ENCODE assay signal across 20 mouse cellular contexts in genomic region chr2:148085529-148085928, GRCm38 (mm10). TPM values are rescaled to one million over a fixed set of nuclear protein-coding genes. Genes with fewer than 3 reads are reported as not detected.
DNase-seq lines count a peak whose midpoint lies in the region; ATAC-seq and TF ChIP-seq lines count a peak whose summit lies in the region.
"Had no signal": no experiment of that assay in that cellular context is flagged by ENCODE, and none has a peak within 500 bp of the region (broad histone marks: within the 10 kb centered on the region; RNA-seq: fewer than 3 reads in every experiment).

No protein-coding gene starts in this region.

- no peaks in the 10 kb centered on the region for H3K9me3 ChIP-seq in forebrain, embryonic 15.5 days
- H3K9me3 ChIP-seq in forebrain, embryonic 10.5 days, result no peaks in the 10 kb centered on the region
- no peaks in the 10 kb centered on the region for H3K9me3 ChIP-seq in liver, embryonic 12.5 days (replicated peaks)
- H3K9me3 ChIP-seq in hindbrain, embryonic 16.5 days (ENCODE audit: control insufficient read depth, low read length), result no peaks in the 10 kb centered on the region
- H3K9me3 ChIP-seq: heart, embryonic 13.5 days; midbrain, embryonic 10.5 days had no signal

- H3K27ac ChIP-seq in forebrain, embryonic 15.5 days (replicated peaks), result no peak overlapping the region
- H3K27ac ChIP-seq in forebrain, embryonic 10.5 days, result no peak overlapping the region
- H3K27ac ChIP-seq in liver, adult 2 months (replicated peaks; ENCODE audit: insufficient read depth, low read depth, low read length), result no peak overlapping the region
- H3K27ac ChIP-seq in liver, embryonic 12.5 days, result no peak overlapping the region
- H3K27ac ChIP-seq in hindbrain, embryonic 16.5 days (ENCODE audit: low read depth, low read length), result no peak overlapping the region
- H3K27ac ChIP-seq: heart, embryonic 13.5 days; left cerebral cortex, adult 2 months; liver, embryonic 14.5 days; macrophage; midbrain, embryonic 10.5 days had no signal

- H3K4me2 ChIP-seq in forebrain, embryonic 15.5 days (replicated peaks), result no peak overlapping the region
- no peak overlapping the region for H3K4me2 ChIP-seq in liver, embryonic 12.5 days
- H3K4me2 ChIP-seq in hindbrain, embryonic 16.5 days (ENCODE audit: low read length), result no peak overlapping the region
- H3K4me2 ChIP-seq: heart, embryonic 13.5 days had no signal

- peak; percentile 60 for ATAC-seq in forebrain, embryonic 15.5 days (replicated peaks)
- ATAC-seq in liver, embryonic 12.5 days, result no peak
- ATAC-seq in hindbrain, embryonic 16.5 days, result peak; percentile 75
- ATAC-seq: intestine, embryonic 16.5 days had no signal

- H3K36me3 ChIP-seq in forebrain, embryonic 15.5 days, result no peaks in the 10 kb centered on the region
- H3K36me3 ChIP-seq in forebrain, embryonic 10.5 days (replicated peaks), result no peaks in the 10 kb centered on the region
- no peaks in the 10 kb centered on the region for H3K36me3 ChIP-seq in liver, adult 2 months (ENCODE audit: control insufficient read depth, insufficient read depth, low read length)
- no peaks in the 10 kb centered on the region for H3K36me3 ChIP-seq in liver, embryonic 12.5 days
- no peaks in the 10 kb centered on the region for H3K36me3 ChIP-seq in hindbrain, embryonic 16.5 days (ENCODE audit: control insufficient read depth, insufficient read depth, low read length)
- H3K36me3 ChIP-seq: heart, embryonic 13.5 days; midbrain, embryonic 10.5 days had no signal

- no peak overlapping the region for H3K4me3 ChIP-seq in forebrain, embryonic 15.5 days
- H3K4me3 ChIP-seq in forebrain, embryonic 10.5 days, result no peak overlapping the region
- no peak overlapping the region for H3K4me3 ChIP-seq in liver, adult 2 months (ENCODE audit: insufficient read depth, low read depth, low read length)
- no peak overlapping the region for H3K4me3 ChIP-seq in liver, embryonic 12.5 days
- no peak overlapping the region for H3K4me3 ChIP-seq in hindbrain, embryonic 16.5 days (ENCODE audit: low read length)
- H3K4me3 ChIP-seq: heart, embryonic 13.5 days; left cerebral cortex, adult 2 months; midbrain, embryonic 10.5 days had no signal

- TF ChIP-seq CTCF in liver, adult 2 months (IDR thresholded peaks at IDR 0.05; ENCODE audit: low read depth, low read length), result no peak
- TF ChIP-seq CTCF in brain, embryonic 14.5 days (IDR thresholded peaks at IDR 0.05; ENCODE audit: borderline replicate concordance, extremely low read depth, insufficient read depth, insufficient read length), result no peak

- H3K27me3 ChIP-seq in forebrain, embryonic 15.5 days, result no peaks in the 10 kb centered on the region
- no peaks in the 10 kb centered on the region for H3K27me3 ChIP-seq in forebrain, embryonic 10.5 days (ENCODE audit: poor library complexity, severe bottlenecking)
- no peaks in the 10 kb centered on the region for H3K27me3 ChIP-seq in liver, adult 2 months (ENCODE audit: control insufficient read depth, insufficient read depth, low read length)
- H3K27me3 ChIP-seq in liver, embryonic 12.5 days (replicated peaks), result no peaks in the 10 kb centered on the region
- H3K27me3 ChIP-seq in hindbrain, embryonic 16.5 days (replicated peaks; ENCODE audit: control insufficient read depth, insufficient read depth, low read length), result no peaks in the 10 kb centered on the region

- WGBS in forebrain, embryonic 15.5 days, result 59% methylated on average over 5 of the region's 5 CpGs
- WGBS in forebrain, embryonic 10.5 days, result 80% methylated on average over 5 of the region's 5 CpGs
- WGBS in liver, adult 2 months, result 27% methylated on average over 5 of the region's 5 CpGs
- 61% methylated on average over 5 of the region's 5 CpGs for WGBS in liver, embryonic 12.5 days (ENCODE audit: insufficient replicate concordance)
- 44% methylated on average over 5 of the region's 5 CpGs for WGBS in hindbrain, embryonic 16.5 days

- DNase-seq in forebrain, embryonic 10.5 days (ENCODE audit: extremely low spot score, low spot score), result no peak
- peak; percentile 51 for DNase-seq in liver, adult 2 months (ENCODE audit: extremely low read depth, low read depth, low spot score)
- DNase-seq in brain, embryonic 14.5 days (ENCODE audit: low read depth), result peak; percentile 73
- DNase-seq in gastrocnemius, postnatal 36 days, result no peak
- DNase-seq: adrenal gland, postnatal 25 days; B cell, adult 2 months; cerebellum, adult 11-12 months; gastrocnemius, postnatal 10 days; heart, adult 18-20 months; heart, postnatal 36 days had no signal

- no peaks in the 10 kb centered on the region for H3K79me2 ChIP-seq in liver, adult 2 months (ENCODE audit: control insufficient read depth, insufficient read depth, low read length)

- TF ChIP-seq POLR2A in liver, adult 2 months (IDR thresholded peaks at IDR 0.05; ENCODE audit: extremely low read depth, insufficient read depth, low read length), result no peak
- no peak for TF ChIP-seq POLR2A in brain, embryonic 14.5 days (IDR thresholded peaks at IDR 0.05; ENCODE audit: borderline replicate concordance, extremely low read depth, insufficient read depth, insufficient read length, poor library complexity, severe bottlenecking)

- H3K4me1 ChIP-seq in forebrain, embryonic 15.5 days, result peaks cover 4% of the 10 kb centered on the region; the same call in 1 of the 2 replicates
- no peaks in the 10 kb centered on the region for H3K4me1 ChIP-seq in forebrain, embryonic 10.5 days
- no peaks in the 10 kb centered on the region for H3K4me1 ChIP-seq in liver, adult 2 months (ENCODE audit: control insufficient read depth, insufficient read depth, low read length)
- H3K4me1 ChIP-seq in liver, embryonic 12.5 days, result no peaks in the 10 kb centered on the region
- no peaks in the 10 kb centered on the region for H3K4me1 ChIP-seq in hindbrain, embryonic 16.5 days (ENCODE audit: control insufficient read depth, insufficient read depth, low read depth, low read length)
- H3K4me1 ChIP-seq: midbrain, embryonic 10.5 days had no signal

- intact Hi-C loops in gastrocnemius, postnatal 36 days (cut with DNase I), result loop anchor here (10.0 kb wide), 1 partner anchor 281 kb away; no protein-coding TSS in a partner anchor

- H3K9ac ChIP-seq in forebrain, embryonic 15.5 days (replicated peaks), result no peak overlapping the region
- H3K9ac ChIP-seq in liver, adult 2 months (ENCODE audit: low read depth, low read length), result no peak overlapping the region
- no peak overlapping the region for H3K9ac ChIP-seq in liver, embryonic 12.5 days
- no peak overlapping the region for H3K9ac ChIP-seq in hindbrain, embryonic 16.5 days (ENCODE audit: low read depth, low read length)
- H3K9ac ChIP-seq: heart, embryonic 13.5 days; liver, embryonic 14.5 days had no signal

RNA-seq across cellular contexts. Expression of gene Foxa2, which starts 38.8 kb away (rescaled TPM):
- not detected in 2 replicates for polyA plus RNA-seq in forebrain, embryonic 15.5 days (2015; fragmentation: Nextera tagmentation; extraction: Ambion mirVana)
- 0.17 and 0.67 TPM in 2 replicates for polyA plus RNA-seq in forebrain, embryonic 10.5 days (2016; fragmentation: Nextera tagmentation; extraction: Ambion mirVana)
- total RNA-seq in liver, adult 2 months (2014; rRNA removed), result 11.2 and 14.2 TPM in 2 replicates
- polyA plus RNA-seq in liver, adult 2 months (2012; rRNA removed), result 66.4 and 103 TPM in 2 replicates
- polyA plus RNA-seq in liver, embryonic 12.5 days (2016; fragmentation: Nextera tagmentation; extraction: Ambion mirVana), result 5.0 and 5.4 TPM in 2 replicates
- 7.3 and 10.0 TPM in 2 replicates for polyA plus RNA-seq in brain, embryonic 14.5 days (2012; rRNA removed)
- 0.75 and 1.2 TPM in 2 replicates for polyA plus RNA-seq in hindbrain, embryonic 16.5 days (2015; fragmentation: Nextera tagmentation; extraction: Ambion mirVana)
- total RNA-seq in gastrocnemius, postnatal 36 days (2021), result not detected
- total RNA-seq: adrenal gland, postnatal 25 days; common myeloid progenitor, adult 5-6 weeks; gastrocnemius, postnatal 10 days; heart, postnatal 36 days; left cerebral cortex, adult 2 months had no signal
- polyA plus RNA-seq: macrophage had no signal

Comparison
In these comparisons a context has a peak if more than half of its experiments do, and no peak if none do; other contexts are left out.
1. DNase-seq: peak in liver, adult 2 months (single experiment) and brain, embryonic 14.5 days (single experiment); none in forebrain, embryonic 10.5 days (single experiment) and gastrocnemius, postnatal 36 days (0 of 2).